Mouse (Mus musculus) intestine, embryonic 14.5 days (tissue): ENCODE measurements around the gene Rnf213. TPM values are rescaled to one million over a fixed set of nuclear protein-coding genes. Genes with fewer than 3 reads are reported as not detected.

Source experiments
- ATAC-seq: fragments of 200-750 bp; cut with Nextera tagmentation; replicated peaks from 2 replicates; pipeline ENCODE4 v1.8.0; 2017; ENCODE audit warnings: low read depth, moderate number of reproducible peaks, moderate TSS enrichment, moderate library complexity; ENCODE audit not compliant: low FRiP score, low TSS enrichment
- DNase-seq: peaks from one replicate; pipeline ENCODE4 v3.0.0-alpha.2; 2018; ENCODE audit warnings: low spot score
- H3K27ac ChIP-seq: fragments of 300-500 bp; sonication (generic); 2 replicates; pipeline ENCODE4 v1.5.1; 2014; ENCODE audit warnings: low read depth, mild to moderate bottlenecking, control low read depth
- H3K27me3 ChIP-seq: fragments of 300-500 bp; sonication (generic); replicated peaks from 2 replicates; pipeline ENCODE4 v1.6.1; 2014; ENCODE audit warnings: low read length, control low read depth; ENCODE audit not compliant: control insufficient read depth, insufficient read depth
- H3K36me3 ChIP-seq: fragments of 300-500 bp; sonication (generic); 2 replicates; pipeline ENCODE4 v1.6.1; 2014; ENCODE audit warnings: low read length, control low read depth; ENCODE audit not compliant: control insufficient read depth, insufficient read depth
- H3K4me1 ChIP-seq: fragments of 300-500 bp; sonication (generic); replicated peaks from 2 replicates; pipeline ENCODE4 v1.6.1; 2014; ENCODE audit warnings: low read length, control low read depth, mixed read lengths; ENCODE audit not compliant: control insufficient read depth, insufficient read depth
- H3K4me2 ChIP-seq: fragments of 300-500 bp; sonication (generic); 2 replicates; pipeline ENCODE4 v1.6.1; 2014; ENCODE audit warnings: low read length
- H3K4me3 ChIP-seq: fragments of 300-500 bp; sonication (generic); 2 replicates; pipeline ENCODE4 v1.5.1; 2014; ENCODE audit warnings: low read depth, low read length, control low read depth, mixed read lengths
- H3K9ac ChIP-seq: fragments of 300-500 bp; sonication (generic); 2 replicates; pipeline ENCODE4 v1.6.1; 2014; ENCODE audit warnings: mild to moderate bottlenecking, low read length
- H3K9me3 ChIP-seq: fragments of 300-500 bp; sonication (generic); 2 replicates; pipeline ENCODE4 v1.6.1; 2016; ENCODE audit warnings: low read length, control low read depth; ENCODE audit not compliant: control insufficient read depth
- WGBS: fragments of 180-500 bp; shearing (Covaris S2); extraction: QIAGEN DNeasy Blood & Tissue Kit; methylation state at CpG from one replicate; pipeline ENCODE4 v1.1.7; 2014; 5-methylcytosine and 5-hydroxymethylcytosine counted together
- polyA plus RNA-seq: library from polyadenylated mRNA; unstranded; fragments of >200 nt; fragmentation: Nextera tagmentation; extraction: Ambion mirVana; gene quantifications from 2 replicates; pipeline ENCODE4 v1.2.1, GENCODE M21; 2014

The Rnf213 gene
- polyA plus RNA-seq: 18.0 and 18.8 TPM in 2 replicates

DNA sequence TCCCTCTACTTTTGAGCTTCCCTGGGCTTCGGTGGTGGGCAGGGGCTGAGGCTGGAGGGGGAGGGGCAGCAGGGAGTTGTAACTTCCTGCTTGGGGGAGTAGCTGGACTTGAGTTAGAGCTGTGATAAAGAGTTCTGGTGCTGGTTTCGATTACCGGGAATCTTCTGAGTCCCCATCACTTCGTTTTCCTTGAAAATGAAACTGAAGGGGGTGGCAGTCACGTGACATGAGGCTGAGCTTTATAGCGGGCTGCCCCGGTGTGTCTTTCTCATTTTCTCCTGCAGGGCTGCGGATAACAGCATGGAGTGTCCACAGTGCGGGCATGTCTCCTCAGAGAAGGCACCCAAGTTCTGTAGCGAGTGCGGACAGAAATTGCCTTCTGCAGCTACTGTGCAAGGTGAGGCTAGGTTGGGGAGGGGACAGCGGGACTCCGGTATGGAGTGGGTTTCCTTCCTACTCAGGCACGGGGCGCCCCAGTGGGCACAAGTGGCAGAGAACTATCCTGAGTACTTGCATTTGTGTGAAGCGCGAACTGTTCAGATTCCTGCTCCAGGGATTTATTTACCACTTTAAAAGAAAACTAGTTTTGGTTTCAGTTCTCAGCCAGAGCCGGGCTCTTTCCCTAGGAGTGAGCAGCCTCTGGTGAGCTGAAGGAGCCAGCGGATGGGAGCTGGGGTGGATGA lies at the start of gene Rnf213:
Gene Rnf213, plus strand, starts transcription at position 301 of the 683 bp plus-strand sequence.
- WGBS: under 1% methylated on average over 19 of the region's 19 CpGs
- H3K27ac ChIP-seq: peak within 1 kb of the TSS; percentile 59

GRCm38 (mm10) chr11:119344178-119344577 lies 48.7 kb upstream of the Rnf213 start:
- Histone ChIP-seq H3K27ac (no peak overlapping the region), H3K9ac (no peak overlapping the region), H3K4me3 (no peak overlapping the region), H3K4me1 (no peaks in the 10 kb centered on the region), H3K4me2 (no peak overlapping the region), H3K9me3 (no peaks in the 10 kb centered on the region), H3K27me3 (no peaks in the 10 kb centered on the region), H3K36me3 (peaks cover 5% of the 10 kb centered on the region; the same call in 1 of the 2 replicates)
- WGBS: 85% methylated on average over 8 of the region's 8 CpGs
- ATAC-seq: no peak
- DNase-seq: no peak

More for the DNA sequence above, at the start of gene Rnf213:
- ATAC-seq (peak; percentile 61), DNase-seq (peak; percentile 84)
- Histone ChIP-seq H3K36me3 (no peaks in the 10 kb centered on the region), H3K4me2 (peak within 1 kb of the TSS; percentile 82), H3K9ac (peak within 1 kb of the TSS; percentile 56), H3K9me3 (no peaks in the 10 kb centered on the region), H3K4me1 (peaks cover 15% of the 10 kb centered on the region), H3K4me3 (peak within 1 kb of the TSS; percentile 62), H3K27me3 (peaks cover 13% of the 10 kb centered on the region; the same call in 1 of the 2 replicates)

DNA sequence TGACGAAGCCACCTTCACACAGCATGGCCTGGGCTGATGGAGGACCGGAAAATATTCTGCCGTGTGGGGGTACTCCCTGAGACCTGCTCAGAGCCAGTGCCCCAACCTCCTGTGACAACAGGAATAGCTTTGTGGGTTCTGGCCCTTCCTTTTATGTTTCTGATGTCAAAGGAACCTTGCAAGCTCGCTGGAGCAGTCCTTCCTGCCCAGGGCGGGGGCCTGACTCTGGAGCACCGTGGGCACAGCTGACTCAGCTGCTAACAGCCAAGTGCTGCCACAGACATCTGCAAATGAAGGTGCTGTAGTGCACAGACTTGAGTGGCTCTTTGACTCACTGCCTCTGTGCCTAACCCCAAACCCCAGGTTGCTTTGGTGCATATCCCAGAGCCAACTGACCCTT lies 48.0 kb upstream of the Rnf213 start:
- DNase-seq (no peak), ATAC-seq (no peak)
- Histone ChIP-seq H3K4me1 (no peaks in the 10 kb centered on the region), H3K4me3 (no peak overlapping the region), H3K9ac (no peak overlapping the region), H3K4me2 (no peak overlapping the region), H3K9me3 (no peaks in the 10 kb centered on the region), H3K27ac (no peak overlapping the region), H3K27me3 (no peaks in the 10 kb centered on the region), H3K36me3 (peaks cover 5% of the 10 kb centered on the region; the same call in 1 of the 2 replicates)
- 72% methylated on average over 6 of the region's 6 CpGs for WGBS

DNA sequence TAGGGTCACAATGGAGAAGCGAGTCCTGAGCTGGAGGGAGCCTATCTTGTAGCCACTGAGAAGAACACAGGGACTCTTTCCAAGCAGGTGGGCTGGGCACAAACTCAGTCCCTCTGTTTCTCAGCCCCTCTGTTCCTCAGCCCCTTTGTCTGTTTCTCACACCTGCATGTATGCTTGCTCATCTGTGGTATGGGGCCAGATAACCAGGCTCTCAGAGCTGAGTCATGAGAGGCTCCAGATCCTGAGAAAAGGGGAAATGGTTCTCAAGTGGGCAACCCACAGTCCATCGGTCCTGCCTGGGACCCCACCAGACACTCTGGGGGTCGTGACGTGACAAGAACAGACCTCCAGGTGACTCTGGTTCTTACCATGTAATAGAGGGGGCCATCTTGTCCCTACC lies 45.8 kb upstream of the Rnf213 start:
- 89% methylated on average over 4 of the region's 4 CpGs for WGBS
- Histone ChIP-seq H3K9ac (no peak overlapping the region), H3K27ac (no peak overlapping the region), H3K4me1 (no peaks in the 10 kb centered on the region), H3K4me2 (no peak overlapping the region), H3K4me3 (no peak overlapping the region), H3K9me3 (no peaks in the 10 kb centered on the region), H3K27me3 (no peaks in the 10 kb centered on the region), H3K36me3 (peaks cover 5% of the 10 kb centered on the region; the same call in 1 of the 2 replicates)
- ATAC-seq: no peak
- no peak for DNase-seq

DNA sequence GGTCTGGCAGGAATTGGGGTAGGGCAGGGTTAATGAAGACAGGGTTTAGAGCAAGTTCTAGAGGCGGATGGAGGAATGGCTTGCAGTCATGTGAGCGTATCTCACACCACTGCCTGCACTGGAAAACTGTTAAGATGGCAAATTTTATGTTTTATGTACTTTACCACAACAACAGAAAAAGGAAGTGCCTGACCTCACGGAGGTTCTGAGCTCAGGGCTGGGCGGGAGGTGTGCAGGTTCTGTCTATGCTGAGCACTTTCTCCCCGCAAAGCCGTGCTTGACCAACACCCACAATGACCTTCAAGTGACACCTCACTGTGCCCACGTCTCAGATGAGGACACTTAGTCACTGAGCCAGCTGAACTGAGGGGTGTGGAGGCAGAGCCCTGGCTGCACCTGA lies 40.8 kb upstream of the Rnf213 start:
- H3K4me2 ChIP-seq: no peak overlapping the region
- no peaks in the 10 kb centered on the region for H3K9me3 ChIP-seq
- H3K4me1 ChIP-seq: peaks cover 12% of the 10 kb centered on the region
- no peaks in the 10 kb centered on the region for H3K36me3 ChIP-seq
- no peak overlapping the region for H3K4me3 ChIP-seq
- 71% methylated on average over 7 of the region's 7 CpGs for WGBS
- DNase-seq (no peak), ATAC-seq (no peak)
- H3K27me3 ChIP-seq: no peaks in the 10 kb centered on the region
- H3K27ac ChIP-seq: no peak overlapping the region
- no peak overlapping the region for H3K9ac ChIP-seq

DNA sequence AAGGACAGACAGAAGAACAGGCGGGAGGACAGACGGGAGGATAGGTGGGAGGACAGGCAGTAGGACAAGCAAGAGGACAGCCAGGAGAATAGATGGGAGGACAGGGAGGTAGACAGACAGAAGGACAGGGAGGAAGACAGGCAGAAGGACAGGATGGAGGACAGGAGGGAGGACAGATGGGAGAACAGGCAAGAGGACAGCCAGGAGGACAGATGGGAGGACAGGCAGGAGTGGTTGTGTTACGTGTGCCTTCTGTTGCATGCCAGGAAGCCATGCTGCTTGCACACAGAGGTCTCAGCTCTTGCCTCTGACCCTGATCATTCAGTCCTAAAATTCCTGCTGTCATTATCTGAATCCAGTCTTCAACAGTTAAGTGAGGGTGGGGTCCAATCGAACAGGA lies 39.0 kb upstream of the Rnf213 start:
- Histone ChIP-seq H3K4me2 (no peak overlapping the region), H3K36me3 (peaks cover under 1% of the 10 kb centered on the region; the same call in 1 of the 2 replicates), H3K27ac (no peak overlapping the region), H3K9ac (no peak overlapping the region), H3K27me3 (no peaks in the 10 kb centered on the region), H3K4me3 (no peak overlapping the region), H3K4me1 (peaks cover 12% of the 10 kb centered on the region), H3K9me3 (no peaks in the 10 kb centered on the region)
- no peak for DNase-seq
- WGBS: 86% methylated on average over 4 of the region's 4 CpGs
- ATAC-seq: no peak

GRCm38 (mm10) chr11:119354798-119355442 lies 38.0 kb upstream of the Rnf213 start:
- peak overlapping the region; percentile 70 for H3K9ac ChIP-seq
- no peaks in the 10 kb centered on the region for H3K9me3 ChIP-seq
- H3K27me3 ChIP-seq: no peaks in the 10 kb centered on the region
- H3K36me3 ChIP-seq: peaks cover 5% of the 10 kb centered on the region; the same call in 1 of the 2 replicates
- 2% methylated on average over 23 of the region's 23 CpGs for WGBS
- H3K4me1 ChIP-seq: peaks cover 12% of the 10 kb centered on the region
- peak overlapping the region; percentile 74 for H3K4me3 ChIP-seq
- ATAC-seq (no peak; the same call in 1 of the 2 replicates), DNase-seq (no peak)
- H3K27ac ChIP-seq: peak overlapping the region; percentile 43
- H3K4me2 ChIP-seq: peak overlapping the region; percentile 79

DNA sequence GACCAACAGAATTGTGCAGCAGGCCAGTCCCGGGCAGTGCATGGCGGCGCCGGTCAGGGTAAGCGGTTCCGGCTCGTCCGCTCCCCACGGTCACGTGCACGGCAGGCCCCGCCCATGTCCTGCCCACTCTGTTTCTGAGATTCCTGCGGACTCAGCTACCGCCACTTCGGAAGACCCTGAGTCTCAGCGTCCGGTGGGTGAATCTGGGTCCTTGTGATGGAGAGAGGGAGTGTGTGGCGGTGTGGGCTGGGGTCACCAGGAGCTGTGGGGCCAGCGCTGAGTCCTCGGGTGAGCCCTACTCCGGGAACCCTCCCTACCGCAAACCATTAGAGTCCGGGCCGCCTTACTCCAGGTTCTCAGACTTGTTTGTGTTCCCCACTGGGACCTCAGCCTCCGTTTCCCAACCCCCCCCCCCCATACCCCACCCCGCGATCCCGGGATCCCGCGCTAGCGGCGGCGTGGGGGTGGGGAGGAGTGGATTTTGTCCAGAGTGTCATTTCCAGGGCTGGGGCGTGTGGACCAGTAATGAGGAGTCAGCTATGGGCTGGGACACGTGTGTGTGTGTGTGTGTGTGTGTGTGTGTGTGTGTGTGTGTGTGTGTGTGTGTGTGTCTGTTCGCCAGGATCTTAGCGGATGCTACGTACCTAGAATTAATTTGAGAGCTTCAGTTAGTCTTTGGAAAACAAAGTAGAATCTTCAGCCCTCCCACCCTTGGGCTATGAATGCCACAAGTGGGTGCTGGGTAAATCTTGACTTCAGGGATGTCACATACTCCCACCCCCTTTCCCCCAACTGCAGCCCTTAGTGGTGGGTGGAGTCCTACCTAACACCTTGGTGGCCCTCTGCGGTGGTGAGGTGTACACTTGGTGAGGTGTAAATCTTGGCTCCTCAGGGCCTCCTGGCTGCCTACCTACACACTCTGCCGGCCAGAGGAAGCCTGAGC lies 37.2 kb upstream of the Rnf213 start, which contains the start of the genes Sgsh and Slc26a11:
Gene Sgsh, minus strand, starts transcription at position 94 of the 943 bp plus-strand sequence.
Gene Slc26a11, plus strand, starts transcription at position 115 of the 943 bp plus-strand sequence.
- WGBS: under 1% methylated on average over 40 of the region's 40 CpGs
- H3K4me1 ChIP-seq: peaks cover 12% of the 10 kb centered on the region
- no peaks in the 10 kb centered on the region for H3K9me3 ChIP-seq

More for the DNA sequence above, 37.2 kb upstream of the Rnf213 start, which contains the start of the genes Sgsh and Slc26a11:
- ATAC-seq: peak; percentile 96
- peak within 1 kb of the TSS; percentile 79 for H3K4me2 ChIP-seq
- H3K36me3 ChIP-seq: peaks cover 6% of the 10 kb centered on the region; the same call in 1 of the 2 replicates
- H3K9ac ChIP-seq: peak within 1 kb of the TSS; percentile 70
- no peaks in the 10 kb centered on the region for H3K27me3 ChIP-seq
- H3K4me3 ChIP-seq: peak within 1 kb of the TSS; percentile 74
- DNase-seq: peak; percentile 93
- H3K27ac ChIP-seq: peak within 1 kb of the TSS; percentile 43
